ENCODE assay signal across 16 mouse cellular contexts in the genomic region with DNA sequence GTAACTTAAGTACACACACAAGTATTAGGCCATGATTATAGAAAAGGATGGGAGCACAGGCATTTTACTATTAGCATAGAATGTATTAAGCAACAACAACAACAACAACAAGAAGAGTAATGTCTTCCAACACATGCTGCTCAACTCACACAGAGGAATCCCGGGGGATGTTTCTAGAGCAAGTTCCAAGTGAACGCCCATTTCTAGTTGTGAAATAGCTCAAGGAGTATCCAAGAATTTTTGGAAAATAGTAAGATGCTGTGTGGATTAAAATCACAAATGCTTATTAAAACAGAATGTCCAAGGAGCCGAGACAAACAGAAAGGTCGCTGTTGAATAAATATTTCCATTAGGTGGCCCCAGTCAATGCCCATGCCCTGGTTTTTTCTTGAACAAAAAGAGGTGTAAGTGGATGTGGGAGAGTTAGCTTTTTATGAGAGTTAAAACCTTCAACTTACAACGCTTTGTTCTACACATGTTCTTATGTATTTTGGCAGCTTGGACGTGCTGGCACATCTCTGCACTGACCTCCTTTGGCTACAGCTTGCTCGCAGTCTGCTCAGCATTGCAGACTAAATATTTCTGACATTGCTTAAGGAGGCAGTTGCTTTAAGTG.
DNase-seq lines count a peak whose midpoint lies in the region; ATAC-seq and TF ChIP-seq lines count a peak whose summit lies in the region.
"Had no signal": no experiment of that assay in that cellular context is flagged by ENCODE, and none has a peak within 500 bp of the region (broad histone marks: within the 10 kb centered on the region; RNA-seq: fewer than 3 reads in every experiment).

No protein-coding gene starts in this region.

- intact Hi-C loops in heart, postnatal 14 days (cut with DNase I), result no loop called here

- H3K4me1 ChIP-seq in heart, embryonic 12.5 days (replicated peaks), result peaks cover 28% of the 10 kb centered on the region
- H3K4me1 ChIP-seq in stomach, postnatal 0 days (replicated peaks; ENCODE audit: control insufficient read depth, insufficient read depth), result no peaks in the 10 kb centered on the region

- 0 out of 2 replicates have a peak, but pooled peaks cover 3% of the 10 kb centered on the region for H3K36me3 ChIP-seq in heart, embryonic 12.5 days
- no peaks in the 10 kb centered on the region for H3K36me3 ChIP-seq in stomach, postnatal 0 days (ENCODE audit: control insufficient read depth, insufficient read depth, low read length)
- H3K36me3 ChIP-seq: hindbrain, embryonic 12.5 days; neural tube, embryonic 13.5 days had no signal

- WGBS in heart, embryonic 12.5 days, result 78% methylated on average over 7 of the region's 7 CpGs
- WGBS in stomach, postnatal 0 days, result 37% methylated on average over 7 of the region's 7 CpGs

- peak; percentile 1; the same call in 1 of the 2 replicates for TF ChIP-seq CTCF in stomach, postnatal 0 days (IDR thresholded peaks at IDR 0.05; ENCODE audit: low read depth)

- H3K9me3 ChIP-seq in heart, embryonic 12.5 days (replicated peaks), result peaks cover 2% of the 10 kb centered on the region; the same call in 1 of the 2 replicates
- H3K9me3 ChIP-seq in stomach, postnatal 0 days (ENCODE audit: control insufficient read depth, low read length), result no peaks in the 10 kb centered on the region
- H3K9me3 ChIP-seq: hindbrain, embryonic 12.5 days; neural tube, embryonic 13.5 days had no signal

- ATAC-seq in heart, embryonic 12.5 days (ENCODE audit: insufficient number of reproducible peaks, low FRiP score), result no peak
- ATAC-seq in stomach, postnatal 0 days (ENCODE audit: low FRiP score, low TSS enrichment), result no peak
- ATAC-seq: forebrain, postnatal 0 days had no signal

- H3K4me3 ChIP-seq in heart, embryonic 12.5 days, result no peak overlapping the region
- H3K4me3 ChIP-seq in stomach, postnatal 0 days (ENCODE audit: low read depth, low read length), result no peak overlapping the region
- H3K4me3 ChIP-seq: hindbrain, embryonic 12.5 days; neural tube, embryonic 13.5 days had no signal

- no peak overlapping the region for H3K27ac ChIP-seq in heart, embryonic 12.5 days (ENCODE audit: poor library complexity, severe bottlenecking)
- no peak overlapping the region for H3K27ac ChIP-seq in stomach, postnatal 0 days (replicated peaks)
- H3K27ac ChIP-seq: hindbrain, embryonic 12.5 days; liver, embryonic 14.5 days; neural tube, embryonic 13.5 days had no signal

- H3K4me2 ChIP-seq in heart, embryonic 12.5 days, result no peak overlapping the region
- no peak overlapping the region for H3K4me2 ChIP-seq in stomach, postnatal 0 days (replicated peaks; ENCODE audit: low read depth)
- H3K4me2 ChIP-seq: hindbrain, embryonic 12.5 days; neural tube, embryonic 13.5 days had no signal

- no peak for TF ChIP-seq EP300 in stomach, postnatal 0 days (optimal IDR thresholded peaks at IDR 0.05)

- peak; percentile 69 to 76 for DNase-seq in heart, adult 18-20 months
- peak; percentile 56 for DNase-seq in urinary bladder, postnatal 14 days (ENCODE audit: low spot score)
- no peak for DNase-seq in urinary bladder, postnatal 25 days (ENCODE audit: low spot score)
- peak; percentile 35 to 38 for DNase-seq in heart, postnatal 14 days
- DNase-seq in stomach, postnatal 0 days (ENCODE audit: low spot score), result no peak
- no peak for DNase-seq in testis, postnatal 14 days (ENCODE audit: low spot score)
- no peak for DNase-seq in frontal cortex, postnatal 10 days (ENCODE audit: low spot score in 2 of 2)
- DNase-seq: cerebellum, adult 11-12 months; forebrain, postnatal 0 days; kidney, adult 8-10 months; midbrain, embryonic 14.5 days; right cerebral cortex, adult 18-20 months had no signal

- H3K27me3 ChIP-seq in heart, embryonic 12.5 days (replicated peaks), result no peaks in the 10 kb centered on the region
- no peaks in the 10 kb centered on the region for H3K27me3 ChIP-seq in stomach, postnatal 0 days (ENCODE audit: control insufficient read depth, insufficient read depth, low read length)
- H3K27me3 ChIP-seq: hindbrain, embryonic 12.5 days; neural tube, embryonic 13.5 days had no signal

- no peak overlapping the region for H3K9ac ChIP-seq in heart, embryonic 12.5 days
- H3K9ac ChIP-seq in stomach, postnatal 0 days (ENCODE audit: low read length), result no peak overlapping the region
- H3K9ac ChIP-seq: forebrain, postnatal 0 days; hindbrain, embryonic 12.5 days; liver, embryonic 14.5 days; neural tube, embryonic 13.5 days had no signal

Comparison
In these comparisons a context has a peak if more than half of its experiments do, and no peak if none do; other contexts are left out.
1. DNase-seq: peak in heart, adult 18-20 months (2 of 2), urinary bladder, postnatal 14 days (single experiment) and heart, postnatal 14 days (2 of 2); none in urinary bladder, postnatal 25 days (single experiment), stomach, postnatal 0 days (single experiment), testis, postnatal 14 days (single experiment) and frontal cortex, postnatal 10 days (0 of 2).